Mouse (Mus musculus) NIH3T3 (cell line): ENCODE data around the gene Masp2.

Source experiments
- DNase-seq: peaks from one replicate; pipeline ENCODE4 v3.0.0-alpha.2; 2012; ENCODE audit warnings: low read depth

Gene Masp2

DNA sequence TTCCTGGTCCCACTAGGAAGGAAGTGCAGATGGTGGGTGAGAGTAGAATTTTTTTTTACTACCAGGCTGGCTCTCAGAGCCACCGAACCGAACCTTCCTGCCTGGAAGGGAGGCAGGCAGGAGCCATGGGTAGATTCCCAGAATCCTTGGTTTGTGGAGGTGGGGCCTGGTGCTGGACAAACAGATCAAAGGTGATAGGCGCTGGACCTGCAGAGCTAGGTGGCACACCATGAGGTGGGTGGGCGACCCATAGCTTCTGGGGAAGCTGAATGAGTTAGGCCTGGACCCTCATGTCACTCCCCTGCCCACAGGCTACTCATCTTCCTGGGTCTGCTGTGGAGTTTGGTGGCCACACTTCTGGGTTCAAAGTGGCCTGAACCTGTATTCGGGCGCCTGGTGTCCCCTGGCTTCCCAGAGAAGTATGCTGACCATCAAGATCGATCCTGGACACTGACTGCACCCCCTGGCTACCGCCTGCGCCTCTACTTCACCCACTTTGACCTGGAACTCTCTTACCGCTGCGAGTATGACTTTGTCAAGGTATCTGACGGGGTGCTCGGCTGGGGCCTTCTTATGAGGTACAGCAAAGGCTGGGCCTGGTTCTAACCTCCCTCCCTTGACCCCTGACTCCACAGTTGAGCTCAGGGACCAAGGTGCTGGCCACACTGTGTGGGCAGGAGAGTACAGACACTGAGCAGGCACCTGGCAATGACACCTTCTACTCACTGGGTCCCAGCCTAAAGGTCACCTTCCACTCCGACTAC lies at the start of gene Masp2:
TSS of gene Masp2 (plus strand) at position 198 of the 764 bp plus-strand sequence.
- DNase-seq = no peak

DNA sequence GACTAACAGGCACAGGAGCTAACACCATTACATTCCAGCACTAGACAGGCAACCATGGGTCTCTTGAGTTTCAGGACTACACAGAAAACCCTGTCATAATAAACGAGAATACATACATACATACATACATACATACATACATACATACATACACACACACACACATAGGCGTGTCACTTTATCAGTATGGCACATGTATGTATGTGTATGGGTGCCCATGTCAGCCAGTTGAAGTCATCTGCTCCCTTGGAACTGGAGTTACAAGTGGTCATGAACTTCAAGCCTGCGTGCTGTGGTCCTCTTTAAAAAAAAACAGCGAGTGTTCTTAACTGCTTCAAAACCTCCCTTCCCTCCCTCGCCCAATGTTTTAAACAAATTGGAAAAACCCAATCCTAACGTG lies 44.6 kb upstream of the Masp2 start:
- DNase-seq = no peak

DNA sequence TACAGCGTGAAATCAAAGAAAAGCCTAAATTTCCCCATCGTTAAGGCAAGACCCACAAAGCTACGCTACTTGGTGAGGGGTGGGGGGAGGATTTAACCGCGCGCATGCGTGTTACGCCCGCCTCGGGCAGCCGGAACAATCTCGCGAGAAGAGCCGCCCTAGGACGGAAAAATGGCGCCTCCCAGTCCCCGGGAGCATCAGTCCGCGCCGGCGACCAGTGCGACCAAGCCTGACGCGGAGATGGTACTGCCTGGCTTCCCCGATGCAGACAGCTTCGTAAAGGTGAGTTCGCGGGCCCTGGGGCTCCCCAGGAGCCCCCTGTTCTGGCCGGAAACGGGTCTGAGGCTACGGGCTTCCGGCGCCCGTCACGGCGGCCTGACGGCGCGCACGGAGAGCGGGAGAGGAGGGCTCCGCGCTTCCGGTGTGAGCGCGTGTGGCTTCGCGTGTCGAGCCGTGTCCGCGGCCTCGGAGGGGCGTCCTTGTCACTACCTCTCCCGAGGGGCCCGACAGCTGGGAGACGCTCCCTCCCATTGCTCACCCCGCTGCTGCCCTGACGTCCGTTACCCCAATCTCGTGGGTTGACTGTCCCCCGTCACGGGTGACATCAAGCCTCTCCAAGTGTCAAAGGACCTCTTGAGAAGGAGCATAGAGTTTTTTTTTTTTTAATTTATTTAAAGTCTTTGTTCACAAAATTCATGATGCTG lies 43.9 kb upstream of the Masp2 start, which contains the start of gene Exosc10:
TSS of gene Exosc10 (plus strand) at position 133 of the 704 bp plus-strand sequence.
- DNase-seq = peak; percentile 89

GRCm38 (mm10) chr4:148562676-148563075 lies 39.7 kb upstream of the Masp2 start:
- DNase-seq = no peak

DNA sequence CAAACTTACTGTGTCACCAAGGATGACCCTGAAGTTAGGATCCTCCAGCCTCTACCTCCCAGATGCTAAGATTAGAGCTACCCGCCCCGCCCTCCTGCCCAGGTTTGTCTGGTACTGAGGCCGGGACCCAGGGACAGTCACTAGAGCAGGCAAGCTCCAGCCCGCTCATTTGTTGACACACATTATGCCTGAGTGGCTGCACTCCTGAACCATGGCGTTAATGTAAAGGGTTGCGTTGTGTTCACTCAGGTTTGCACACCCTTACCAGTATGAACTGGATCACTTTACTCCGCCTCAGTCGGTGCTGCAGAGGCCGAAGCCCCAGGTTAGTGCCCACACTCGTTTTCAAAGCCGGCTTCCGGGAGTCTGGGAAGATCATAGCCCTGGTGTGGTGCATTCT lies 38.8 kb upstream of the Masp2 start:
- no peak for DNase-seq

DNA sequence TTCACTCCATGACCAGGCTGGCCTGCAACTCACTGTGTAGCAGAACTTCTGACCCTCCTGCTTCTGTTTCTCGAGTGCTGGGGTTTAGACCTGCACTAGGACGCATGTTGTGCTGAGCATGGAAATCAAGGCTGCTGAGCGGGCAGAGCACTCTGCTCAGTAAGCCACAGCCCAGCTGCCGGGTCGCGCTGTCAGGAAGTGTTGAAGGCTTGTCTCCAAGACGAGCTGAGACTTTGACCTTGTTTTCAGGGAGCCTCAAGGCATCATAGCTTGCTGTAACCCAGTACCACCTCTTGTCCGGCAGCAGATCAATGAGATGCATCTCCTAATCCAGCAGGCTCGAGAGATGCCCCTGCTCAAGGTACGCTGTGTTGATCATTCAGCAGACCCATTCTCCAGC lies 32.2 kb upstream of the Masp2 start:
- no peak for DNase-seq

- DNase-seq = no peak
Measured at GRCm38 (mm10) chr4:148570693-148571295, 31.6 kb upstream of the Masp2 start.

GRCm38 (mm10) chr4:148573222-148573621 lies 29.1 kb upstream of the Masp2 start:
- no peak for DNase-seq

GRCm38 (mm10) chr4:148580765-148581164 lies 21.6 kb upstream of the Masp2 start:
- no peak for DNase-seq

DNA sequence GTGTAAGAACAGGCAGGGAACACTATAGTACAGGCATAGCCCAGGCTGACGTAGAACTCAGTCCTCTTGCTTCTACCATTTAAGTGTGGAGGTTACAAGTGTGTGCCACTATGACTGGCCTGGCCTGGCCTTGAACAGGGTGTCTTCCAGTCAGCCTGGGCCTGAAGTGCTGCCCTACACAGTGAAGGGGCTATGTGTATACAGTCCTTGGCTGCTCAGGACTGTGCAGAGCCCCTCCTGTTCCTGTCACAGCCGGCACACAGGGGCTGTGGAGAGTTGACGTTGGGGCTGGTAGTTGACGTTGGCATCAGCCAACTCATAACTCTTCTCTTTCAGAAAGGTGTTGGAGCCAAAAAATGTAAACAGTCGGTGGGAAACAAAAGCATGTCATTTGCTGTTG lies 20.9 kb upstream of the Masp2 start:
- DNase-seq = no peak

- no peak for DNase-seq
Measured at GRCm38 (mm10) chr4:148583257-148583656, 19.1 kb upstream of the Masp2 start.

DNA sequence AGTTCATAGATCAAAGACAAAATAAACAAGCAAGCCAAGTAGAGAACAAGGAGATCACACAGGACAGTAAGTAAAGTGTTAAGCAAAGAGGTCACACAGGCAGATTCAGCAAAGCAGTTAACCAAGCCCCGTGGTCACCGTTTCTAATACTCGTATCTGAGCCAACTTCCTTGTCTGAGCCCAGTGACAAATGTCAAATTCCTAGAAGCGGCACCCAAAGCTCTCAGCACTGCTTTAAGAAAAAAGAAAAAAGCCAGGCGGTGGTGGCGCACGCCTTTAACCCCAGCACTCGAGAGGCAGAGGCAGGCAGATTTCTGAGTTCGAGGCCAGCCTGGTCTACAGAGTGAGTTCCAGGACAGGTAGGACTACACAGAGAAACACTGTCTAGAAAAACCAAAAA lies 15.7 kb upstream of the Masp2 start:
- no peak for DNase-seq

DNA sequence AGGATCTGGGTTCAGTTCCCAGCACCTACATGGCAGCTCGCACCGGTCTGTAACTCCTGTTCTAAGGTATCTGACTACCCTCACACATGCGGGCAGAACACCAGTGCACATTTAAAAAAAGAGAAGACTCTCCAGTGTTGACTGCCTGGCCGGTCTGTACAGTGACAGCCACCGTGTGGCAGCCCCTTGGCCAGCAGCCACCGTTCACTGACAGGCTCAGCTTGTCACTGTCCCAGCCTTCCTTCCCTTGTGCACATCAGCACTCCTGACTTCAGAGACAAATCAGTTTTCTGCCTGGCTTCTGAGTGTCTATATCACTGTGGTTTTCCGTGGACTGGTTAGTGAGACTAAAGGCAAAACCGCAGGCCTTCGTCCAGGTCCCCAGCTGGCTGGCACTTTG lies 13.6 kb upstream of the Masp2 start:
- no peak for DNase-seq

GRCm38 (mm10) chr4:148589565-148589964 lies 12.8 kb upstream of the Masp2 start:
- no peak for DNase-seq

- no peak for DNase-seq
Measured at GRCm38 (mm10) chr4:148590421-148591170, 11.8 kb upstream of the Masp2 start.

- DNase-seq = peak; percentile 96
Measured at GRCm38 (mm10) chr4:148591171-148591630, 11.2 kb upstream of the Masp2 start, which contains the start of gene Srm. Gene Srm (plus strand): TSS chr4:148591503.

GRCm38 (mm10) chr4:148591637-148592380 lies 10.5 kb upstream of the Masp2 start:
- peak; percentile 43 for DNase-seq

GRCm38 (mm10) chr4:148593996-148594395 lies 8.4 kb upstream of the Masp2 start:
- no peak for DNase-seq

DNA sequence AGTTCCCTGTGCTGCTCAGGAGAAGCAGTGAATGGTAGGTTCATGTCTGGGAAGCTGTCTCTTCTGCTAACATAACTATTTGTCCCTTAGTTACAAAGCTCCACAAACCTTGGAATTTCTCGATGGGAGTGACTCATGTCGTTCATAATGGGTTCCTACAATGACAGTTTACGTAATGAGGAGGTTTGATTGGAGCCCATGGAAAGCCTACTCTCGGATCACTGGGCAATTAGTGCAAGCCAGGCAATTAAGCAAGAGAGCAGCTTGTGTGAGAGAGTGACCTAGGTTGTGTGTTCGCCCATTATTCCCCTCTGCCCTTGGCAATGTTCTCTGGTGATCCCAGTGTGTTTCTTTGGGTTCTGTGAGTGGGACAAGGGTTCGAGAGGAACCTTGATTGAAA lies 6.4 kb upstream of the Masp2 start:
- DNase-seq = no peak

DNA sequence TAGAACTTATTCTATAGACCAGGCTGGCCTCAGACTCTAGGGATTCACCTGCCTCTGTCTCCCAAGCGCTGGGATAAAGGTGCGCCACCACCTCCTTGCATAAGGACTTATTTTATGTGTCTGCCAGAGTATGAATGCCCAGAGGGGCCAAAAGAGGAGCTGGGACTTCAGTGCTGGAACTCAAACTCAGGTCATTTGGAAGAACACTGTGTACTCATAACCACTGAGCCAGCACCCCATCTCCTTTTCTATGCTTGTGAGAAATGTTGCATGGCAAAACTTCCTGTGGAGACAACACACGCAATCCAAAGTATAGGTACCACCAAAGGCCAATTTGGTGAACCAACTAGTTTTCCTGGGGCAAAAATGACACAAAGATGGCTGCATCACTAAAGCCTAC lies 5.6 kb upstream of the Masp2 start:
- DNase-seq = no peak

GRCm38 (mm10) chr4:148598826-148599225 lies 3.5 kb upstream of the Masp2 start:
- DNase-seq = no peak
